Mouse (Mus musculus): ENCODE results near the gene Mustn1. TPM values are rescaled to one million over a fixed set of nuclear protein-coding genes. Genes with fewer than 3 reads are reported as not detected.

The Mustn1 gene
- polyA plus RNA-seq, 2 experiments: 0.55 to 0.72 TPM

- DNase-seq (ENCODE audit: low read depth in 3 of 3, low spot score in 3 of 3) (no peak), ATAC-seq (ENCODE audit: insufficient read depth) (no peak)
- H3K4me3 ChIP-seq (ENCODE audit: insufficient read depth in 1 of 2, low read depth in 2 of 2, low read length in 2 of 2): no peak overlapping the region
- no peaks in the 10 kb centered on the region for H3K36me3 ChIP-seq (replicated peaks; ENCODE audit: control insufficient read depth, insufficient read depth, low read depth)
- no peak overlapping the region for H3K27ac ChIP-seq
- TF ChIP-seq CTCF (IDR thresholded peaks at IDR 0.05; ENCODE audit: low read depth) (no peak), EP300 (IDR thresholded peaks at IDR 0.05; ENCODE audit: low read depth) (no peak)
- no peaks in the 10 kb centered on the region for H3K9me3 ChIP-seq (ENCODE audit: control insufficient read depth, low read length)
- no peaks in the 10 kb centered on the region for H3K27me3 ChIP-seq (ENCODE audit: control insufficient read depth, insufficient read depth, low read length)
- no peak overlapping the region for H3K4me2 ChIP-seq (ENCODE audit: low read depth)
- no peak overlapping the region for H3K9ac ChIP-seq (replicated peaks)
- 59% methylated on average over 5 of the region's 5 CpGs for WGBS (ENCODE audit: insufficient replicate concordance)
- H3K4me1 ChIP-seq (replicated peaks; ENCODE audit: control insufficient read depth in 2 of 2, insufficient read depth in 2 of 2, low read length in 1 of 2): peaks cover 0 to 3% of the 10 kb centered on the region in 2 experiments; a peak in 2 of 4 replicates
These were observed 34.4 kb downstream of the Mustn1 start for GRCm38 (mm10) chr14:30913404-30913803.

- ATAC-seq (ENCODE audit: insufficient read depth): no peak
- TF ChIP-seq EP300 (IDR thresholded peaks at IDR 0.05; ENCODE audit: low read depth): no peak
- Histone ChIP-seq H3K9me3 (ENCODE audit: control insufficient read depth, low read length) (no peaks in the 10 kb centered on the region), H3K27ac (no peak overlapping the region), H3K27me3 (ENCODE audit: control insufficient read depth, insufficient read depth, low read length) (no peaks in the 10 kb centered on the region), H3K4me3 (ENCODE audit: insufficient read depth in 1 of 2, low read depth in 2 of 2, low read length in 2 of 2) (no peak overlapping the region), H3K9ac (replicated peaks) (no peak overlapping the region), H3K4me1 (replicated peaks; ENCODE audit: control insufficient read depth in 2 of 2, insufficient read depth in 2 of 2, low read length in 1 of 2) (peaks cover 0 to 3% of the 10 kb centered on the region in 2 experiments; a peak in 2 of 4 replicates), H3K36me3 (replicated peaks; ENCODE audit: control insufficient read depth, insufficient read depth, low read depth) (no peaks in the 10 kb centered on the region), H3K4me2 (ENCODE audit: low read depth) (no peak overlapping the region)
- WGBS (ENCODE audit: insufficient replicate concordance): 69% methylated on average over 1 of the region's 1 CpGs
- no peak for DNase-seq (ENCODE audit: low read depth in 3 of 3, low spot score in 3 of 3)
These were observed 37.5 kb downstream of the Mustn1 start for GRCm38 (mm10) chr14:30916516-30916915.

GRCm38 (mm10) chr14:30922053-30922670 lies 43.2 kb downstream of the Mustn1 start:
- Histone ChIP-seq H3K9me3 (ENCODE audit: control insufficient read depth, low read length) (no peaks in the 10 kb centered on the region), H3K4me3 (ENCODE audit: insufficient read depth in 1 of 2, low read depth in 2 of 2, low read length in 2 of 2) (peak overlapping the region; percentile 6 to 48; a peak in 2 of 4 replicates), H3K4me2 (ENCODE audit: low read depth) (peak overlapping the region; percentile 31), H3K27me3 (ENCODE audit: control insufficient read depth, insufficient read depth, low read length) (no peaks in the 10 kb centered on the region), H3K4me1 (replicated peaks; ENCODE audit: control insufficient read depth in 2 of 2, insufficient read depth in 2 of 2, low read length in 1 of 2) (peaks cover 0 to 6% of the 10 kb centered on the region in 2 experiments; a peak in 2 of 4 replicates), H3K9ac (replicated peaks) (no peak overlapping the region), H3K36me3 (replicated peaks; ENCODE audit: control insufficient read depth, insufficient read depth, low read depth) (no peaks in the 10 kb centered on the region), H3K27ac (no peak overlapping the region)
- WGBS (ENCODE audit: insufficient replicate concordance): 46% methylated on average over 8 of the region's 8 CpGs
- TF ChIP-seq CTCF (IDR thresholded peaks at IDR 0.05; ENCODE audit: low read depth): no peak
- TF ChIP-seq EP300 (IDR thresholded peaks at IDR 0.05; ENCODE audit: low read depth): no peak
- DNase-seq (ENCODE audit: low read depth in 3 of 3, low spot score in 3 of 3) (no peak), ATAC-seq (ENCODE audit: insufficient read depth) (no peak)

GRCm38 (mm10) chr14:30923375-30924105 lies 44.5 kb downstream of the Mustn1 start, which contains the start of gene Itih3:
TSS of gene Itih3 (minus strand) at chr14:30923760.
- Histone ChIP-seq H3K27ac (no peak within 1 kb of the TSS), H3K36me3 (replicated peaks; ENCODE audit: control insufficient read depth, insufficient read depth, low read depth) (no peaks in the 10 kb centered on the region), H3K4me3 (ENCODE audit: insufficient read depth in 1 of 2, low read depth in 2 of 2, low read length in 2 of 2) (peak within 1 kb of the TSS; percentile 29 to 48), H3K27me3 (ENCODE audit: control insufficient read depth, insufficient read depth, low read length) (no peaks in the 10 kb centered on the region), H3K4me1 (replicated peaks; ENCODE audit: control insufficient read depth in 2 of 2, insufficient read depth in 2 of 2, low read length in 1 of 2) (peaks cover 0 to 6% of the 10 kb centered on the region in 2 experiments; a peak in 2 of 4 replicates), H3K9ac (replicated peaks) (no peak within 1 kb of the TSS; the same call in 1 of the 2 replicates), H3K4me2 (ENCODE audit: low read depth) (peak within 1 kb of the TSS; percentile 31), H3K9me3 (ENCODE audit: control insufficient read depth, low read length) (no peaks in the 10 kb centered on the region)
- TF ChIP-seq EP300 (IDR thresholded peaks at IDR 0.05; ENCODE audit: low read depth): no peak
- no peak for TF ChIP-seq CTCF (IDR thresholded peaks at IDR 0.05; ENCODE audit: low read depth)
- 31% methylated on average over 6 of the region's 6 CpGs for WGBS (ENCODE audit: insufficient replicate concordance)
- peak; percentile 65 for ATAC-seq (ENCODE audit: insufficient read depth)
- DNase-seq (ENCODE audit: low read depth in 3 of 3, low spot score in 3 of 3): no peak

GRCm38 (mm10) chr14:30925492-30925891 lies 46.5 kb downstream of the Mustn1 start:
- Histone ChIP-seq H3K9ac (replicated peaks) (no peak overlapping the region), H3K27ac (no peak overlapping the region), H3K36me3 (replicated peaks; ENCODE audit: control insufficient read depth, insufficient read depth, low read depth) (no peaks in the 10 kb centered on the region), H3K9me3 (ENCODE audit: control insufficient read depth, low read length) (no peaks in the 10 kb centered on the region), H3K27me3 (ENCODE audit: control insufficient read depth, insufficient read depth, low read length) (no peaks in the 10 kb centered on the region), H3K4me3 (ENCODE audit: insufficient read depth in 1 of 2, low read depth in 2 of 2, low read length in 2 of 2) (no peak overlapping the region), H3K4me1 (replicated peaks; ENCODE audit: control insufficient read depth in 2 of 2, insufficient read depth in 2 of 2, low read length in 1 of 2) (peaks cover 0 to 6% of the 10 kb centered on the region in 2 experiments; a peak in 2 of 4 replicates), H3K4me2 (ENCODE audit: low read depth) (no peak overlapping the region)
- WGBS (ENCODE audit: insufficient replicate concordance): 59% methylated on average over 3 of the region's 3 CpGs
- ATAC-seq (ENCODE audit: insufficient read depth) (no peak), DNase-seq (ENCODE audit: low read depth in 3 of 3, low spot score in 3 of 3) (no peak)
- no peak for TF ChIP-seq CTCF (IDR thresholded peaks at IDR 0.05; ENCODE audit: low read depth)
- TF ChIP-seq EP300 (IDR thresholded peaks at IDR 0.05; ENCODE audit: low read depth): no peak

Data from liver, embryonic 14.5 days (tissue).